Mouse (Mus musculus): Measurements from ENCODE around the gene Setd5.

GRCm38 (mm10) chr6:113030970-113031660 is 46.0 kb upstream of the Setd5 start:
- TF ChIP-seq POLR2A (IDR thresholded peaks at IDR 0.05; ENCODE audit: borderline replicate concordance, extremely low read depth, insufficient read depth, insufficient read length, poor library complexity, severe bottlenecking) (no peak), CTCF (IDR thresholded peaks at IDR 0.05; ENCODE audit: borderline replicate concordance, extremely low read depth, insufficient read depth, insufficient read length) (no peak)

All from brain, embryonic 14.5 days (tissue).